8 mouse cellular contexts compared by ENCODE assay signal in the genomic region with DNA sequence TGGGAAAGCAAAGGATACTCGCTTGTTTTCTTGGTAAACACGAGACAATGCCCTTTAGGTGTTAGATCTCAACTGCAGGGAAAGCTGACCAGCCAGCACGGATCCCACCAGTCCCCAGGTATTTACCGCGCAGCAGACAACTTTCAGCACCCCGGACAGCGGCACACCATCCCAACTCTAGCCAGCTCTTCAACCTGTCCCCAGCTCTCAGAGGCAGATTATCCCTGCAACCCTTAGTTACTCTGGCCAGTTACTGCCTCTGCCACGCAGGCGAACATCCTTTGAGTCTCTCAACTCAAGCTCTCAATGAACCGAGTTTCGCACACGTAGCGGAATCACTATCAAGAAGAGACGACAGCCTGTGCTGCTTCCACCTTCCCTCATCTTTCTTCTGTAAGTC. TPM values are rescaled to one million over a fixed set of nuclear protein-coding genes. Genes with fewer than 3 reads are reported as not detected.
DNase-seq lines count a peak whose midpoint lies in the region; ATAC-seq and TF ChIP-seq lines count a peak whose summit lies in the region.

No protein-coding gene starts in this region.

- in situ Hi-C loops in CH12.LX (cut with MboI; ENCODE audit: low pct_ligation_motif_present, low pct_unique_long_range_greater_than_20kb, low sequenced_read_pairs): no loop called here

- no peak for TF ChIP-seq EP300 in CH12.LX (IDR thresholded peaks at IDR 0.05; ENCODE audit: low read length)

- H3K9me3 ChIP-seq in CH12.LX (replicated peaks; ENCODE audit: low read length): no peaks in the 10 kb centered on the region
- no peaks in the 10 kb centered on the region for H3K9me3 ChIP-seq in heart, embryonic 15.5 days (replicated peaks)
- no peaks in the 10 kb centered on the region for H3K9me3 ChIP-seq in limb, embryonic 10.5 days (replicated peaks)
- H3K9me3 ChIP-seq in neural tube, embryonic 15.5 days (replicated peaks): no peaks in the 10 kb centered on the region

- no peaks in the 10 kb centered on the region for H3K79me2 ChIP-seq in CH12.LX (replicated peaks; ENCODE audit: control insufficient read depth, extremely low read depth, insufficient read depth, poor library complexity, severe bottlenecking)

- peak; percentile 5 for DNase-seq in gastrocnemius, adult 18-20 months (ENCODE audit: low spot score)
- no peak for DNase-seq in gastrocnemius, postnatal 25 days
- DNase-seq in CH12.LX (ENCODE audit: extremely low read depth): peak; percentile 15
- peak; percentile 5 for DNase-seq in c-Kit-positive CD71-positive TER-119-negative erythroid progenitor cells, embryonic 14.5 days (ENCODE audit: low read depth)
- peak; percentile 89 for DNase-seq in limb, embryonic 10.5 days (ENCODE audit: low spot score)
- DNase-seq in thymus, postnatal 36 days: no peak

- H3K9ac ChIP-seq in CH12.LX (ENCODE audit: insufficient read depth, low read depth): no peak overlapping the region
- no peak overlapping the region for H3K9ac ChIP-seq in heart, embryonic 15.5 days
- peak overlapping the region; percentile 85 for H3K9ac ChIP-seq in neural tube, embryonic 15.5 days (replicated peaks)

- no peaks in the 10 kb centered on the region for H3K36me3 ChIP-seq in CH12.LX (replicated peaks in 1 of 2; ENCODE audit: control insufficient read depth in 1 of 2, insufficient read depth in 1 of 2, low read length in 1 of 2)
- no peaks in the 10 kb centered on the region for H3K36me3 ChIP-seq in heart, embryonic 15.5 days
- H3K36me3 ChIP-seq in limb, embryonic 10.5 days: no peaks in the 10 kb centered on the region
- no peaks in the 10 kb centered on the region for H3K36me3 ChIP-seq in neural tube, embryonic 15.5 days

- ATAC-seq in heart, embryonic 15.5 days (replicated peaks; ENCODE audit: insufficient number of reproducible peaks, insufficient read depth, low FRiP score, low read depth): no peak
- ATAC-seq in neural tube, embryonic 15.5 days (ENCODE audit: low FRiP score): peak; percentile 32

- no peaks in the 10 kb centered on the region for H3K4me1 ChIP-seq in CH12.LX (ENCODE audit: control insufficient read depth in 1 of 2, insufficient read depth in 2 of 2)
- H3K4me1 ChIP-seq in heart, embryonic 15.5 days (replicated peaks): peaks cover 5% of the 10 kb centered on the region; the same call in 1 of the 2 replicates
- H3K4me1 ChIP-seq in limb, embryonic 10.5 days: peaks cover 12% of the 10 kb centered on the region
- H3K4me1 ChIP-seq in neural tube, embryonic 15.5 days: peaks cover 22% of the 10 kb centered on the region; the same call in 1 of the 2 replicates

- no peak overlapping the region for H3K4me3 ChIP-seq in CH12.LX (replicated peaks in 1 of 3; ENCODE audit: low read depth in 2 of 3, low read length in 2 of 3, poor library complexity in 1 of 3)
- H3K4me3 ChIP-seq in heart, embryonic 15.5 days: peak overlapping the region; percentile 17; the same call in 1 of the 2 replicates
- no peak overlapping the region for H3K4me3 ChIP-seq in limb, embryonic 10.5 days
- peak overlapping the region; percentile 53 for H3K4me3 ChIP-seq in neural tube, embryonic 15.5 days (replicated peaks)

- H3K4me2 ChIP-seq in CH12.LX (ENCODE audit: insufficient read depth, low read depth, poor library complexity, severe bottlenecking): no peak overlapping the region
- H3K4me2 ChIP-seq in heart, embryonic 15.5 days: peak overlapping the region; percentile 29; the same call in 1 of the 2 replicates
- H3K4me2 ChIP-seq in neural tube, embryonic 15.5 days: peak overlapping the region; percentile 69

- dilution Hi-C loops in CH12.LX (cut with MboI; ENCODE audit: extremely low pct_ligation_motif_present, extremely low pct_unique_long_range_greater_than_20kb, low sequenced_read_pairs): no loop called here

- H3K27ac ChIP-seq in CH12.LX (ENCODE audit: insufficient read depth, low read depth): no peak overlapping the region
- H3K27ac ChIP-seq in heart, embryonic 15.5 days: no peak overlapping the region
- H3K27ac ChIP-seq in limb, embryonic 10.5 days: no peak overlapping the region
- no peak overlapping the region for H3K27ac ChIP-seq in neural tube, embryonic 15.5 days (replicated peaks)

- TF ChIP-seq CTCF in CH12.LX (conservative IDR thresholded peaks at IDR 0.05 in 1 of 2, IDR thresholded peaks at IDR 0.05 in 1 of 2; ENCODE audit: low read depth in 2 of 2, low read length in 2 of 2): no peak

- TF ChIP-seq POLR2A in CH12.LX (IDR thresholded peaks at IDR 0.05; ENCODE audit: low read depth, low read length): no peak

- no peak for TF ChIP-seq RAD21 in CH12.LX (IDR thresholded peaks at IDR 0.05; ENCODE audit: low read depth, low read length)

- no peaks in the 10 kb centered on the region for H3K27me3 ChIP-seq in CH12.LX (replicated peaks)
- H3K27me3 ChIP-seq in heart, embryonic 15.5 days: peaks cover 36% of the 10 kb centered on the region
- H3K27me3 ChIP-seq in limb, embryonic 10.5 days (ENCODE audit: low read depth, poor library complexity, severe bottlenecking): peaks cover 44% of the 10 kb centered on the region
- H3K27me3 ChIP-seq in neural tube, embryonic 15.5 days (replicated peaks): 0 out of 2 replicates have a peak, but pooled peaks cover 5% of the 10 kb centered on the region

- WGBS in heart, embryonic 15.5 days: 2% methylated on average over 14 of the region's 14 CpGs
- 3% methylated on average over 14 of the region's 14 CpGs for WGBS in limb, embryonic 10.5 days
- WGBS in neural tube, embryonic 15.5 days: under 1% methylated on average over 14 of the region's 14 CpGs

TF ChIP-seq in CH12.LX, 34 proteins besides CTCF, POLR2A, EP300 and RAD21:
- TF ChIP-seq RCOR1 (conservative IDR thresholded peaks at IDR 0.05; ENCODE audit: low read depth, low read length) (no peak), MXI1 (IDR thresholded peaks at IDR 0.05; ENCODE audit: low read depth, low read length) (no peak), USF2 (conservative IDR thresholded peaks at IDR 0.05; ENCODE audit: low read depth, low read length) (no peak), IRF4 (IDR thresholded peaks at IDR 0.05; ENCODE audit: low read depth, low read length) (no peak), MAZ (IDR thresholded peaks at IDR 0.05; ENCODE audit: low read depth, low read length) (no peak), BHLHE40 (IDR thresholded peaks at IDR 0.05; ENCODE audit: low read depth, low read length) (no peak), E2F4 (IDR thresholded peaks at IDR 0.05; ENCODE audit: insufficient replicate concordance, low read depth, low read length) (no peak), CHD2 (IDR thresholded peaks at IDR 0.05; ENCODE audit: low read length) (no peak), ZMIZ1 (IDR thresholded peaks at IDR 0.05; ENCODE audit: low read depth, low read length) (no peak), GABPA (IDR thresholded peaks at IDR 0.05; ENCODE audit: insufficient replicate concordance, low read depth, low read length) (no peak), ELF1 (IDR thresholded peaks at IDR 0.05; ENCODE audit: low read depth, low read length) (no peak), JUND (conservative IDR thresholded peaks at IDR 0.05; ENCODE audit: low read depth, low read length) (no peak), TBP (conservative IDR thresholded peaks at IDR 0.05; ENCODE audit: low read depth, low read length) (no peak), ETS1 (conservative IDR thresholded peaks at IDR 0.05; ENCODE audit: low read depth, low read length) (no peak), USF1 (IDR thresholded peaks at IDR 0.05; ENCODE audit: low read depth, low read length) (no peak), MYC (IDR thresholded peaks at IDR 0.05; ENCODE audit: low read depth, low read length) (no peak), ZNF384 (IDR thresholded peaks at IDR 0.05; ENCODE audit: low read depth, low read length) (no peak), JUN (IDR thresholded peaks at IDR 0.05; ENCODE audit: insufficient read depth, low read depth, low read length) (no peak), ZC3H11A (IDR thresholded peaks at IDR 0.05; ENCODE audit: low read depth, low read length) (no peak), NRF1 (IDR thresholded peaks at IDR 0.05; ENCODE audit: low read depth, low read length) (no peak)

RNA-seq across cellular contexts. Expression of gene Slc7a14, which starts 1.3 kb away (rescaled TPM):
- total RNA-seq in gastrocnemius, adult 18-20 months (2021): under 1 TPM in 1 of 2 experiments, not detected in 1; 0.02 TPM
- under 1 TPM; 0.03 to 0.05 TPM for total RNA-seq in gastrocnemius, postnatal 25 days (2021)
- total RNA-seq in CH12.LX (2012; rRNA removed) (not detected in 2 replicates), CH12.LX (2014; rRNA removed) (not detected in 2 replicates)
- not detected in 2 replicates for polyA plus RNA-seq in CH12.LX (2012; ENCODE audit: insufficient read length, low read depth)
- 0.23 and 0.41 TPM in 2 replicates for polyA plus RNA-seq in heart, embryonic 15.5 days (2015; fragmentation: Nextera tagmentation; extraction: Ambion mirVana)
- polyA plus RNA-seq in limb, embryonic 10.5 days (2016; fragmentation: Nextera tagmentation; extraction: Ambion mirVana): 0.09 and 0.15 TPM in 2 replicates
- polyA plus RNA-seq in neural tube, embryonic 15.5 days (2015; fragmentation: Nextera tagmentation; extraction: Ambion mirVana): 7.2 and 7.4 TPM in 2 replicates

Comparison
In these comparisons a context has a peak if more than half of its experiments do, and no peak if none do; other contexts are left out.
1. DNase-seq: peak in gastrocnemius, adult 18-20 months (single experiment), CH12.LX (single experiment), c-Kit-positive CD71-positive TER-119-negative erythroid progenitor cells, embryonic 14.5 days (single experiment) and limb, embryonic 10.5 days (single experiment); none in gastrocnemius, postnatal 25 days (single experiment) and thymus, postnatal 36 days (0 of 2).
2. H3K4me3 ChIP-seq: peak in heart, embryonic 15.5 days (single experiment) and neural tube, embryonic 15.5 days (single experiment); none in CH12.LX (0 of 3) and limb, embryonic 10.5 days (single experiment).